19 mouse cellular contexts compared by ENCODE assay signal in the genomic region with DNA sequence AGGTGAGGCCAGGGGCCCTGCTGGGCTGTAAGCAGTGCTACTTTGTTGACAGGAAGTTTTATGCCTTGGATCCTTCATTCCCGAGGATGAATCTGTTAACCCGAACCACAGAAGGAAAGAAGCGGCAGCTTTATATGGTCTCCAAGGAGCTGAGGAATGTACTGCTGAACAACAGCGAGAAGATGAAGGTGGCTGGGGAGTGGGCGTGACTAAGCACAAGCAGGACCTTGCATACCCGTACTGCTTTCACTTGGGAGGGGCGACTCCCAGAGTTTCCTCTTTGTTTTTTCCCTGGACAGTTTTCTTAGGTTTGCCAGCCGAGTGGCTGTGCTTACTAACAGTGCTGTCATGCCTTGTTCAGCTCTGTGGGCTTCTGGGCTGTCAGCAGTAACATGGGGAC.
"Had no signal": no experiment of that assay in that cellular context is flagged by ENCODE, and none has a peak within 500 bp of the region (broad histone marks: within the 10 kb centered on the region; RNA-seq: fewer than 3 reads in every experiment).

No protein-coding gene starts in this region.

- H3K4me2 ChIP-seq: liver, embryonic 15.5 days; lung, embryonic 15.5 days; midbrain, embryonic 11.5 days; midbrain, embryonic 13.5 days; midbrain, embryonic 15.5 days; neural tube, embryonic 12.5 days; stomach, embryonic 15.5 days had no signal

- DNase-seq: liver, postnatal 0 days; lung, adult 2 months; lung, postnatal 14 days; lung, postnatal 36 days; right cerebral cortex, postnatal 14 days; thymus, adult 2 months; thymus, postnatal 25 days; thymus, postnatal 4 days had no signal

- H3K4me3 ChIP-seq: liver, embryonic 15.5 days; lung, embryonic 15.5 days; megakaryocyte, embryonic 14.5 days; midbrain, embryonic 13.5 days; midbrain, embryonic 15.5 days; neural tube, embryonic 12.5 days; stomach, embryonic 15.5 days had no signal

- H3K9me3 ChIP-seq: liver, embryonic 15.5 days; lung, embryonic 15.5 days; megakaryocyte, embryonic 14.5 days; midbrain, embryonic 13.5 days; midbrain, embryonic 15.5 days; neural tube, embryonic 12.5 days; stomach, embryonic 15.5 days had no signal

- H3K27ac ChIP-seq: liver, embryonic 15.5 days; lung, embryonic 15.5 days; macrophage; midbrain, embryonic 13.5 days; midbrain, embryonic 15.5 days; neural tube, embryonic 12.5 days; stomach, embryonic 15.5 days; stomach, postnatal 0 days had no signal

- H3K27me3 ChIP-seq: liver, embryonic 15.5 days; lung, embryonic 15.5 days; megakaryocyte, embryonic 14.5 days; midbrain, embryonic 13.5 days; midbrain, embryonic 15.5 days; neural tube, embryonic 12.5 days; stomach, embryonic 15.5 days had no signal

- ATAC-seq: liver, postnatal 0 days; lung, postnatal 0 days; midbrain, embryonic 13.5 days; midbrain, embryonic 15.5 days had no signal

- H3K4me1 ChIP-seq: liver, embryonic 15.5 days; lung, embryonic 15.5 days; megakaryocyte, embryonic 14.5 days; midbrain, embryonic 13.5 days; midbrain, embryonic 15.5 days; neural tube, embryonic 12.5 days; stomach, embryonic 15.5 days had no signal

- H3K9ac ChIP-seq: liver, embryonic 15.5 days; liver, postnatal 0 days; lung, embryonic 15.5 days; midbrain, embryonic 13.5 days; midbrain, embryonic 15.5 days; neural tube, embryonic 12.5 days; stomach, embryonic 15.5 days had no signal
